Comparison of ENCODE assay signal across 18 mouse cellular contexts in the genomic region with DNA sequence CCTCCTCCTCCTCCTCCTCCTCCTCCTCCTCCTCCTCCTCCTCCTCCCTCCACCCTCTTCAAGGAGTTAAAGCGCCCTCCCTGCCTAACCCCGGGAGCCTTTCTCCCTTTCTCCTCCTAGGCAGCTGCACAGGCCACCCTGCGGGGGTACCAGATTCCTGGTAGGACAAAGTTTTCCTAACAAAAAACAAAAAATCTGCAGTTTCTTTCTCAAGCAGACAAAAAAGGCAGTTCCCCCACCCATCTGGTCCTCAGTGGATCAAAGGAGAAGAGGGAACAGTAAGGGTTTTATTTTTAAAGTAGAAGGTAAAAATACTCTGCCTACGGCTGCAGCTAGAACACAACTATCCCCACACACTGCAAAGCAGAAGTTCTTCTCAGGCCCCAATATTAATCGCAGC.
A peak's percentile ranks its signal among the peaks of the same experiment; 100 is the strongest.
DNase-seq lines count a peak whose midpoint lies in the region; ATAC-seq and TF ChIP-seq lines count a peak whose summit lies in the region.
"Had no signal": no experiment of that assay in that cellular context is flagged by ENCODE, and none has a peak within 500 bp of the region (broad histone marks: within the 10 kb centered on the region; RNA-seq: fewer than 3 reads in every experiment).

No protein-coding gene starts in this region.

- DNase-seq in hindbrain, embryonic 10.5 days (ENCODE audit: low spot score): no peak
- no peak for DNase-seq in lung, postnatal 4 days
- no peak for DNase-seq in adrenal gland, postnatal 25 days
- DNase-seq: cerebellum, adult 11 months; gastrocnemius, postnatal 10 days; heart, adult 2 months; kidney, adult 2 months; kidney, postnatal 36 days; lung, postnatal 14 days; right cerebral cortex, postnatal 4 days; thymus, postnatal 36 days had no signal

- peaks cover 39% of the 10 kb centered on the region for H3K4me1 ChIP-seq in hindbrain, embryonic 13.5 days (replicated peaks)
- peaks cover 33% of the 10 kb centered on the region for H3K4me1 ChIP-seq in hindbrain, embryonic 10.5 days (replicated peaks)
- H3K4me1 ChIP-seq in forebrain, embryonic 15.5 days: peaks cover 27% of the 10 kb centered on the region
- H3K4me1 ChIP-seq in hindbrain, embryonic 16.5 days (ENCODE audit: control insufficient read depth, insufficient read depth, low read depth, low read length): peaks cover 25% of the 10 kb centered on the region
- peaks cover 30% of the 10 kb centered on the region for H3K4me1 ChIP-seq in midbrain, embryonic 16.5 days (ENCODE audit: control insufficient read depth, insufficient read depth, low read length)
- no peaks in the 10 kb centered on the region for H3K4me1 ChIP-seq in intestine, postnatal 0 days (replicated peaks; ENCODE audit: control insufficient read depth, insufficient read depth, low read length)

- TF ChIP-seq CTCF in intestine, postnatal 0 days (IDR thresholded peaks at IDR 0.05; ENCODE audit: low read depth): no peak

- ATAC-seq in hindbrain, embryonic 13.5 days (ENCODE audit: low FRiP score): no peak
- ATAC-seq in forebrain, embryonic 15.5 days (replicated peaks): no peak
- no peak for ATAC-seq in hindbrain, embryonic 16.5 days
- no peak for ATAC-seq in midbrain, embryonic 16.5 days
- ATAC-seq in intestine, postnatal 0 days: no peak

- H3K9me3 ChIP-seq in hindbrain, embryonic 13.5 days: no peaks in the 10 kb centered on the region
- H3K9me3 ChIP-seq in hindbrain, embryonic 10.5 days: no peaks in the 10 kb centered on the region
- no peaks in the 10 kb centered on the region for H3K9me3 ChIP-seq in forebrain, embryonic 15.5 days
- H3K9me3 ChIP-seq in hindbrain, embryonic 16.5 days (ENCODE audit: control insufficient read depth, low read length): no peaks in the 10 kb centered on the region
- H3K9me3 ChIP-seq in midbrain, embryonic 16.5 days (replicated peaks; ENCODE audit: control insufficient read depth, low read length, poor library complexity, severe bottlenecking): no peaks in the 10 kb centered on the region
- H3K9me3 ChIP-seq in intestine, postnatal 0 days (ENCODE audit: control insufficient read depth): no peaks in the 10 kb centered on the region
- H3K9me3 ChIP-seq: limb, embryonic 15.5 days had no signal

- no peak overlapping the region for H3K27ac ChIP-seq in hindbrain, embryonic 13.5 days
- no peak overlapping the region; the same call in 1 of the 2 replicates for H3K27ac ChIP-seq in hindbrain, embryonic 10.5 days
- H3K27ac ChIP-seq in forebrain, embryonic 15.5 days (replicated peaks): no peak overlapping the region
- no peak overlapping the region for H3K27ac ChIP-seq in hindbrain, embryonic 16.5 days (ENCODE audit: low read depth, low read length)
- no peak overlapping the region for H3K27ac ChIP-seq in midbrain, embryonic 16.5 days (ENCODE audit: low read length)
- no peak overlapping the region for H3K27ac ChIP-seq in intestine, postnatal 0 days (ENCODE audit: low read depth, low read length)
- H3K27ac ChIP-seq: heart, adult 2 months; limb, embryonic 15.5 days had no signal

- no peak overlapping the region for H3K4me3 ChIP-seq in hindbrain, embryonic 13.5 days
- H3K4me3 ChIP-seq in hindbrain, embryonic 10.5 days: no peak overlapping the region
- H3K4me3 ChIP-seq in forebrain, embryonic 15.5 days: no peak overlapping the region
- no peak overlapping the region for H3K4me3 ChIP-seq in hindbrain, embryonic 16.5 days (ENCODE audit: low read length)
- peak overlapping the region; percentile 43 for H3K4me3 ChIP-seq in midbrain, embryonic 16.5 days (ENCODE audit: low read depth, low read length)
- no peak overlapping the region for H3K4me3 ChIP-seq in intestine, postnatal 0 days (ENCODE audit: low read depth, low read length)
- H3K4me3 ChIP-seq: heart, adult 2 months; limb, embryonic 15.5 days had no signal

- peak overlapping the region; percentile 58 for H3K4me2 ChIP-seq in hindbrain, embryonic 13.5 days
- peak overlapping the region; percentile 56; the same call in 1 of the 2 replicates for H3K4me2 ChIP-seq in forebrain, embryonic 15.5 days (replicated peaks)
- H3K4me2 ChIP-seq in hindbrain, embryonic 16.5 days (ENCODE audit: low read length): peak overlapping the region; percentile 72
- H3K4me2 ChIP-seq in midbrain, embryonic 16.5 days (ENCODE audit: low read length): peak overlapping the region; percentile 66
- no peak overlapping the region for H3K4me2 ChIP-seq in intestine, postnatal 0 days (replicated peaks; ENCODE audit: low read depth)
- H3K4me2 ChIP-seq: limb, embryonic 15.5 days had no signal

- no peaks in the 10 kb centered on the region for H3K27me3 ChIP-seq in hindbrain, embryonic 13.5 days
- 0 out of 2 replicates have a peak, but pooled peaks cover 3% of the 10 kb centered on the region for H3K27me3 ChIP-seq in hindbrain, embryonic 10.5 days (ENCODE audit: insufficient read depth, poor library complexity, severe bottlenecking)
- H3K27me3 ChIP-seq in forebrain, embryonic 15.5 days: no peaks in the 10 kb centered on the region
- no peaks in the 10 kb centered on the region for H3K27me3 ChIP-seq in hindbrain, embryonic 16.5 days (replicated peaks; ENCODE audit: control insufficient read depth, insufficient read depth, low read length)
- no peaks in the 10 kb centered on the region for H3K27me3 ChIP-seq in midbrain, embryonic 16.5 days (ENCODE audit: control insufficient read depth, insufficient read depth, low read depth, low read length)
- H3K27me3 ChIP-seq in intestine, postnatal 0 days (replicated peaks; ENCODE audit: control insufficient read depth, insufficient read depth, low read length): no peaks in the 10 kb centered on the region
- H3K27me3 ChIP-seq: limb, embryonic 15.5 days had no signal

- WGBS in hindbrain, embryonic 13.5 days: 28% methylated on average over 3 of the region's 5 CpGs
- WGBS in hindbrain, embryonic 10.5 days: 32% methylated on average over 5 of the region's 5 CpGs
- WGBS in forebrain, embryonic 15.5 days: 27% methylated on average over 4 of the region's 5 CpGs
- 48% methylated on average over 5 of the region's 5 CpGs for WGBS in hindbrain, embryonic 16.5 days
- WGBS in midbrain, embryonic 16.5 days: 35% methylated on average over 4 of the region's 5 CpGs
- WGBS in intestine, postnatal 0 days: 60% methylated on average over 4 of the region's 5 CpGs

- H3K9ac ChIP-seq in hindbrain, embryonic 13.5 days: no peak overlapping the region
- H3K9ac ChIP-seq in forebrain, embryonic 15.5 days (replicated peaks): no peak overlapping the region
- no peak overlapping the region for H3K9ac ChIP-seq in hindbrain, embryonic 16.5 days (ENCODE audit: low read depth, low read length)
- no peak overlapping the region for H3K9ac ChIP-seq in midbrain, embryonic 16.5 days (ENCODE audit: low read depth, low read length)
- no peak overlapping the region for H3K9ac ChIP-seq in intestine, postnatal 0 days (ENCODE audit: low read depth, low read length)
- H3K9ac ChIP-seq: limb, embryonic 15.5 days had no signal

- no peaks in the 10 kb centered on the region for H3K36me3 ChIP-seq in hindbrain, embryonic 13.5 days
- no peaks in the 10 kb centered on the region for H3K36me3 ChIP-seq in hindbrain, embryonic 10.5 days
- H3K36me3 ChIP-seq in forebrain, embryonic 15.5 days: no peaks in the 10 kb centered on the region
- H3K36me3 ChIP-seq in hindbrain, embryonic 16.5 days (ENCODE audit: control insufficient read depth, insufficient read depth, low read length): no peaks in the 10 kb centered on the region
- no peaks in the 10 kb centered on the region for H3K36me3 ChIP-seq in midbrain, embryonic 16.5 days (ENCODE audit: control insufficient read depth, insufficient read depth, low read length)
- H3K36me3 ChIP-seq in intestine, postnatal 0 days (ENCODE audit: control insufficient read depth, insufficient read depth): no peaks in the 10 kb centered on the region
- H3K36me3 ChIP-seq: G1E; limb, embryonic 15.5 days had no signal
